Mouse (Mus musculus): ENCODE measurements at regions not wholly inside any gene's neighbourhood (a gene's known extent, or its start where the extent isn't known, plus 50 kb on each side); places are given as distances from the start of the nearest gene placed in this dataset.
A peak's percentile ranks its signal among the peaks of the same experiment; 100 is the strongest.

DNA sequence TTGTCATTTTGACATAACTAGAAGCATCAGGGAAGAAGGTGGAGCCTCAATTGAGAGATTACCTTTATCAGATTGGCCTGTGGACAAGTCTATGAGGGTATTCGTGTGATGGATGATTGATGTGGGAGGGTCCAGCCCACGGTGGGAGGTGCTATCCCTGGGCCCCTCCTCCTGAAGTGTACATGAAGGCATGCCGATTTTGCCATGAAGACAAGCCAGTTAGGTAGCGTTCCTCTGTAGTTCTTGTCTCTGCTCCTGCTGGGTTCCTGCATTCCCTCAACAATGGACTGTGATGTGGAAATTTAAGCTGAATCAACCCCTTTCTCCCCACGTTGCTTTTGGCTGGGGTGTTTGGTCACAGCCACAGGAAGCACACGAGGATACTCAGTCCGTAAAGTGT is 317.5 kb downstream of the Gm49356 start:
- TF ChIP-seq USF1 (IDR thresholded peaks at IDR 0.05; ENCODE audit: low read depth) (no peak), MAX (IDR thresholded peaks at IDR 0.05) (no peak), CTCF (IDR thresholded peaks at IDR 0.05; ENCODE audit: control insufficient read depth, insufficient read depth, insufficient read length) (no peak), CEBPB (IDR thresholded peaks at IDR 0.05; ENCODE audit: low read depth) (no peak), MYOG (IDR thresholded peaks at IDR 0.05; ENCODE audit: control insufficient read depth, extremely low read depth, insufficient read length) (no peak), FOSL1 (IDR thresholded peaks at IDR 0.05; ENCODE audit: insufficient read depth, low read length, poor library complexity, severe bottlenecking) (no peak), MYOD1 (IDR thresholded peaks at IDR 0.05; ENCODE audit: control insufficient read depth, insufficient read length, low read depth) (no peak)
- Histone ChIP-seq H3K4me3 (ENCODE audit: insufficient read depth, poor library complexity, severe bottlenecking) (no peak overlapping the region), H3K79me3 (ENCODE audit: low read depth) (no peaks in the 10 kb centered on the region), H3K36me3 (ENCODE audit: control insufficient read depth, insufficient read depth) (no peaks in the 10 kb centered on the region), H3K27me3 (ENCODE audit: control insufficient read depth, insufficient read depth, insufficient read length) (no peaks in the 10 kb centered on the region), H3K79me2 (ENCODE audit: control insufficient read depth, insufficient read depth) (no peaks in the 10 kb centered on the region), H3ac (ENCODE audit: control insufficient read depth, insufficient read length, low read depth) (no peak overlapping the region)

DNA sequence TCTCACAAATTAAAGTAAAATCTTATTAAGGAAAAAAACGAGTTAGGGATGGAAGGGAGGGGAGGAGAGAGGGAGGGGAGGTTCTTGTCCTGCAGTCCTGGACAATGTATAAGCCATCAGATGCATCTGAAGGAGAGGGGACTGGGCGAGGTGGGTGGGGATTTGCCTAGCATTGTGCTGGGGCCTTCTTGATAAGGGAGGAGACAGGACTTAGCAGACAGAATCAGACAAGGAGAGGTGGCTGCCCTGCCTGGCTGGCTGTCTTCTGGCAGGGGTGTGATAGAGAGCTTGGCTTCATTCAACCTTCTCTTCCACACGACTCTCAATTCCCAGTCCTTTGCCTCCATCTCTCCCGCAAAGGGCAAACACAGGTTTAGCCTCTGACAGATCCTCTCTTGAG is 318.9 kb downstream of the Gm49356 start:
- TF ChIP-seq FOSL1 (IDR thresholded peaks at IDR 0.05; ENCODE audit: insufficient read depth, low read length, poor library complexity, severe bottlenecking) (no peak), CTCF (IDR thresholded peaks at IDR 0.05; ENCODE audit: control insufficient read depth, insufficient read depth, insufficient read length) (no peak), CEBPB (IDR thresholded peaks at IDR 0.05; ENCODE audit: low read depth) (no peak), USF1 (IDR thresholded peaks at IDR 0.05; ENCODE audit: low read depth) (no peak), MYOD1 (IDR thresholded peaks at IDR 0.05; ENCODE audit: control insufficient read depth, insufficient read length, low read depth) (no peak), MYOG (IDR thresholded peaks at IDR 0.05; ENCODE audit: control insufficient read depth, extremely low read depth, insufficient read length) (no peak), MAX (IDR thresholded peaks at IDR 0.05) (no peak)
- Histone ChIP-seq H3K79me2 (ENCODE audit: control insufficient read depth, insufficient read depth) (no peaks in the 10 kb centered on the region), H3K36me3 (ENCODE audit: control insufficient read depth, insufficient read depth) (no peaks in the 10 kb centered on the region), H3ac (ENCODE audit: control insufficient read depth, insufficient read length, low read depth) (no peak overlapping the region), H3K4me3 (ENCODE audit: insufficient read depth, poor library complexity, severe bottlenecking) (no peak overlapping the region), H3K27me3 (ENCODE audit: control insufficient read depth, insufficient read depth, insufficient read length) (no peaks in the 10 kb centered on the region), H3K79me3 (ENCODE audit: low read depth) (no peaks in the 10 kb centered on the region)

DNA sequence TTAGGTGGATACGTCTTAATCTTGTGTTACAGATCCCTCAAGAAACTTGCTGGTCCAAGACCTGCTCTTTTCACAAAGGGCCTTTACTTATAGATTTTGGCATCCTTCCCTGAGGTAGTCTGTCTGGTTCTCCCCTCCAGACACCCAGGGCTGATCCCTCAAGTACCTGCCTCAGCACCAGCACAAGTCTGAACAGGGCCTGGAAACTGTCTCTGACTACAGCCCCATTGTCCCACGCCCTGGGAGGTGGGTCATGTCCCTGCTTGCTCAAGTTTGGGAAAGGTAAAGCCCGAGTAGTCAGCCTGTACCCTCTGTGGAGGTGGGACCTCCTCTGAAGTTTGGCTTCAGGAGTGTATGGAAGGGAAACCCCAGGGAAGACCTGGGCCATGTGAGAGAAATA is 323.3 kb downstream of the Gm49356 start:
- Histone ChIP-seq H3K36me3 (ENCODE audit: control insufficient read depth, insufficient read depth) (no peaks in the 10 kb centered on the region), H3K79me2 (ENCODE audit: control insufficient read depth, insufficient read depth) (no peaks in the 10 kb centered on the region), H3K4me3 (ENCODE audit: insufficient read depth, poor library complexity, severe bottlenecking) (no peak overlapping the region), H3ac (ENCODE audit: control insufficient read depth, insufficient read length, low read depth) (no peak overlapping the region), H3K27me3 (ENCODE audit: control insufficient read depth, insufficient read depth, insufficient read length) (no peaks in the 10 kb centered on the region), H3K79me3 (ENCODE audit: low read depth) (no peaks in the 10 kb centered on the region)
- no peak for TF ChIP-seq MYOG (IDR thresholded peaks at IDR 0.05; ENCODE audit: control insufficient read depth, extremely low read depth, insufficient read length)
- TF ChIP-seq FOSL1 (IDR thresholded peaks at IDR 0.05; ENCODE audit: insufficient read depth, low read length, poor library complexity, severe bottlenecking) = no peak
- no peak for TF ChIP-seq USF1 (IDR thresholded peaks at IDR 0.05; ENCODE audit: low read depth)
- no peak for TF ChIP-seq CTCF (IDR thresholded peaks at IDR 0.05; ENCODE audit: control insufficient read depth, insufficient read depth, insufficient read length)

DNA sequence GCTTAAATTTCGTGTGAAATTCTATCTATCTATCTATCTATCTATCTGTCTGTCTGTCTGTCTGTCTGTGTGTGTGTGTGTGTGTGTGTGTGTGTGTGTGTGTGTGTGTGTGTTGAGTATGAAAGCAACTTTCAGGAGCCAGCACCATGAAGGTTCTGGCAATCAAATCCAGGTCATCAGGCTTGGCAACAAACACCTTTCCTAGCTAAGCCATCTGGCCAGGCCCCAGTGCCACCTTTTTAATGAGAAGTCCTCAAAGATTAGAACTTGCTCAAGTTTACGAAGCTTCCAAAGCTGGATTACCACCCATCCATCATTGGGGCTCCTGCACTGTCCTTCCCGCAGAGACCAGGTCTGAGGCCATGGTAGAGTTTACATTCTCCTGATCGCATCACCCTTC is 325.0 kb downstream of the Gm49356 start:
- H3K36me3 ChIP-seq (ENCODE audit: control insufficient read depth, insufficient read depth) = no peaks in the 10 kb centered on the region
- H3K79me2 ChIP-seq (ENCODE audit: control insufficient read depth, insufficient read depth) = no peaks in the 10 kb centered on the region
- no peak for TF ChIP-seq CEBPB (IDR thresholded peaks at IDR 0.05; ENCODE audit: low read depth)
- no peak for TF ChIP-seq USF1 (IDR thresholded peaks at IDR 0.05; ENCODE audit: low read depth)
- no peak for TF ChIP-seq FOSL1 (IDR thresholded peaks at IDR 0.05; ENCODE audit: insufficient read depth, low read length, poor library complexity, severe bottlenecking)
- no peak for TF ChIP-seq MYOD1 (IDR thresholded peaks at IDR 0.05; ENCODE audit: control insufficient read depth, insufficient read length, low read depth)
- no peak for TF ChIP-seq MYOG (IDR thresholded peaks at IDR 0.05; ENCODE audit: control insufficient read depth, extremely low read depth, insufficient read length)
- no peak for TF ChIP-seq MAX (IDR thresholded peaks at IDR 0.05)

DNA sequence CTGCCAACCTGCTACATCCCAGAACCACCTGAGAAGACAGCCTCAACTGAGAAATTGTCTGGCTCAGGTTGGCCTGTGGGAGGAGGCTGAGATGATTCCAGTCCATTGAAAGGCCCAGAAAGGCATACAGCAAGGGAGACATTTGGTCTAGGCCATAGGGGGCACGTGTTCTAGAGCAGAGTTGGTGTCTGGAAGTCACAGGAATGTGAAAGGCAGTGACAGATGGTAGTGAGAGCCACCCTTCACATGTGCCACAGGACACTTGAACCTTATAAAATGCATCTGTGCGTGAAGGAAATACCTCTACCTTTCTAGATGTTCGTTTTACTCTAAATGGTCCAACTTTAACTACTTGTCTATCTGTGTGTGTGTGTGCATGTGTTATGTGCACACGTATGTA is 326.1 kb downstream of the Gm49356 start:
- Histone ChIP-seq H3K4me3 (ENCODE audit: insufficient read depth, poor library complexity, severe bottlenecking) (no peak overlapping the region), H3K79me3 (ENCODE audit: low read depth) (no peaks in the 10 kb centered on the region), H3K36me3 (ENCODE audit: control insufficient read depth, insufficient read depth) (no peaks in the 10 kb centered on the region), H3K27me3 (ENCODE audit: control insufficient read depth, insufficient read depth, insufficient read length) (no peaks in the 10 kb centered on the region), H3ac (ENCODE audit: control insufficient read depth, insufficient read length, low read depth) (no peak overlapping the region), H3K79me2 (ENCODE audit: control insufficient read depth, insufficient read depth) (no peaks in the 10 kb centered on the region)
- TF ChIP-seq MYOG (IDR thresholded peaks at IDR 0.05; ENCODE audit: control insufficient read depth, extremely low read depth, insufficient read length) (no peak), FOSL1 (IDR thresholded peaks at IDR 0.05; ENCODE audit: insufficient read depth, low read length, poor library complexity, severe bottlenecking) (no peak), USF1 (IDR thresholded peaks at IDR 0.05; ENCODE audit: low read depth) (no peak), MYOD1 (IDR thresholded peaks at IDR 0.05; ENCODE audit: control insufficient read depth, insufficient read length, low read depth) (peak; percentile 29), MAX (IDR thresholded peaks at IDR 0.05) (no peak)

More for the DNA sequence above, 325.0 kb downstream of the Gm49356 start:
- Histone ChIP-seq H3ac (ENCODE audit: control insufficient read depth, insufficient read length, low read depth) (no peak overlapping the region), H3K27me3 (ENCODE audit: control insufficient read depth, insufficient read depth, insufficient read length) (no peaks in the 10 kb centered on the region), H3K79me3 (ENCODE audit: low read depth) (no peaks in the 10 kb centered on the region), H3K4me3 (ENCODE audit: insufficient read depth, poor library complexity, severe bottlenecking) (no peak overlapping the region)

DNA sequence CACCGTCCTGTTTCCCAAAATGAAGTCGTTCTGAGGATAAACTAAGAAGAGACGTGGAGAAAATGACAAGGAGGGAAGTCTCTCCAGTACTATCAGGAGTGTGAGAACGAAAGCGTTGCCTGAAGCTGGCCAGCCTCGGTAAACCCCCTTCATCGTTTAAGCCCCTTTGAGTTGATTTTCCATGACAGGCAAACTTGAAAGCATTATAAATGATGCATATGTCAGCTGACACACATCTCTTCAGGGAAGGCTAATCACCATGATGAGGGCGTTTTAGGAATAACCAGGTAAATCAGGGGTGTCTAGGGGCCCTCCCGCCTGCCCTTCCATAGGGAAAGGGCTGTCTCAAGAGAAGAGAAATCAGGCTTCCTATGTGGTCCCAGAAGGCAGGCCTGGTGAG is 328.4 kb downstream of the Gm49356 start:
- Histone ChIP-seq H3K4me3 (ENCODE audit: insufficient read depth, poor library complexity, severe bottlenecking) (no peak overlapping the region), H3K27me3 (ENCODE audit: control insufficient read depth, insufficient read depth, insufficient read length) (no peaks in the 10 kb centered on the region)

More for the DNA sequence above, 328.4 kb downstream of the Gm49356 start:
- H3K36me3 ChIP-seq (ENCODE audit: control insufficient read depth, insufficient read depth) = no peaks in the 10 kb centered on the region
- H3K79me2 ChIP-seq (ENCODE audit: control insufficient read depth, insufficient read depth) = no peaks in the 10 kb centered on the region
- H3K79me3 ChIP-seq (ENCODE audit: low read depth) = no peaks in the 10 kb centered on the region
- no peak for TF ChIP-seq CEBPB (IDR thresholded peaks at IDR 0.05; ENCODE audit: low read depth)
- no peak overlapping the region for H3ac ChIP-seq (ENCODE audit: control insufficient read depth, insufficient read length, low read depth)

Measured in C2C12 (cell line).